Mouse (Mus musculus): ENCODE measurements around the gene Paqr4. TPM values are rescaled to one million over a fixed set of nuclear protein-coding genes. Genes with fewer than 3 reads are reported as not detected.

Gene Paqr4
- 1 to 10 TPM; 2.8 to 4.6 TPM for total RNA-seq (2023)

GRCm38 (mm10) chr17:23740598-23741021, at the start of gene Paqr4:
Paqr4 (minus strand) TSS chr17:23740867.

GRCm38 (mm10) chr17:23785561-23786471, 45.1 kb upstream of the Paqr4 start, which contains the start of gene Flywch2:
Flywch2 (minus strand) TSS chr17:23786081.

GRCm38 (mm10) chr17:23771284-23772218, 30.9 kb upstream of the Paqr4 start, which contains the start of gene Flywch1:
Flywch1 (minus strand) TSS chr17:23771602.

GRCm38 (mm10) chr17:23745301-23746251, 4.9 kb upstream of the Paqr4 start, which contains the start of gene Kremen2:
Kremen2 (minus strand) TSS chr17:23745833.

GRCm38 (mm10) chr17:23725999-23726757, 14.5 kb downstream of the Paqr4 start, which contains the start of gene Pkmyt1:
Pkmyt1 (plus strand) TSS chr17:23726336.

GRCm38 (mm10) chr17:23722376-23723125, 18.1 kb downstream of the Paqr4 start, which contains the start of gene 1520401A03Rik:
1520401A03Rik (minus strand) TSS chr17:23722783.

Other genes with a start within 250 kb of the Paqr4 start
- 1 to 10 TPM; 2.8 to 3.3 TPM for gene Zfp213, start 176.6 kb downstream of the Paqr4 start, total RNA-seq (2023)
- gene Zfp13, start 141.4 kb downstream of the Paqr4 start, total RNA-seq (2023): under 1 TPM in 1 of 2 experiments, not detected in 1; 0.16 TPM
- under 1 TPM in 1 of 2 experiments, not detected in 1; 0.20 TPM for gene Zscan10, start 140.0 kb downstream of the Paqr4 start, total RNA-seq (2023)
- gene Mmp25, start 95.6 kb downstream of the Paqr4 start, total RNA-seq (2023): 100 to 1,000 TPM; 161 to 190 TPM
- 1 to 10 TPM; 2.6 to 2.8 TPM for gene Bicdl2, start 80.4 kb downstream of the Paqr4 start, total RNA-seq (2023)
- gene Hcfc1r1, start 67.3 kb downstream of the Paqr4 start, total RNA-seq (2023): 10 to 100 TPM; 48.9 to 58.6 TPM
- 10 to 100 TPM; 17.9 to 22.9 TPM for gene Thoc6, start 67.0 kb downstream of the Paqr4 start, total RNA-seq (2023)
- gene Tnfrsf12a, start 63.4 kb downstream of the Paqr4 start, total RNA-seq (2023): 1 to 10 TPM; 4.0 to 4.9 TPM
- not detected for gene Cldn6, start 61.6 kb downstream of the Paqr4 start, total RNA-seq (2023)
- gene Cldn9, start 56.8 kb downstream of the Paqr4 start, total RNA-seq (2023): not detected
- gene 1520401A03Rik, start 18.1 kb downstream of the Paqr4 start, total RNA-seq (2023): not detected
- gene Pkmyt1, start 14.5 kb downstream of the Paqr4 start, total RNA-seq (2023): 10 to 100 TPM; 39.0 to 46.1 TPM
- gene Kremen2, start 5.0 kb upstream of the Paqr4 start, total RNA-seq (2023): not detected
- 1 to 10 TPM; 6.5 to 7.1 TPM for gene Flywch1, start 30.7 kb upstream of the Paqr4 start, total RNA-seq (2023)
- not detected for gene Flywch2, start 45.2 kb upstream of the Paqr4 start, total RNA-seq (2023)
- 100 to 1,000 TPM; 541 to 597 TPM for gene Srrm2, start 49.7 kb upstream of the Paqr4 start, total RNA-seq (2023)
- gene Elob, start 88.3 kb upstream of the Paqr4 start, total RNA-seq (2023): 100 to 1,000 TPM; 152 to 189 TPM
- gene Prss33, start 95.2 kb upstream of the Paqr4 start, total RNA-seq (2023): not detected
- gene Prss32, start 103.0 kb upstream of the Paqr4 start, total RNA-seq (2023): not detected
- not detected for gene Prss41, start 103.3 kb upstream of the Paqr4 start, total RNA-seq (2023)
- gene Prss21, start 127.2 kb upstream of the Paqr4 start, total RNA-seq (2023): not detected
- gene Dcpp1, start 140.0 kb upstream of the Paqr4 start, total RNA-seq (2023): not detected
- gene Dcpp2, start 140.0 kb upstream of the Paqr4 start, total RNA-seq (2023): not detected
- gene Dcpp3, start 176.6 kb upstream of the Paqr4 start, total RNA-seq (2023): not detected
- gene Sbp, start 200.8 kb upstream of the Paqr4 start, total RNA-seq (2023): not detected
- gene Sbpl, start 214.4 kb upstream of the Paqr4 start, total RNA-seq (2023): not detected
- not detected for gene Prss30, start 239.7 kb upstream of the Paqr4 start, total RNA-seq (2023)

All from neutrophil, adult 59 days (primary cell).